Mouse (Mus musculus): ENCODE measurements around the gene Zbtb46. TPM values are rescaled to one million over a fixed set of nuclear protein-coding genes. Genes with fewer than 3 reads are reported as not detected.

Zbtb46 gene
- polyA plus RNA-seq, 1 experiment from 2014 or later = 7.4 TPM

GRCm38 (mm10) chr2:181461536-181462100 lies 2.4 kb upstream of the Zbtb46 start:
- DNase-seq (ENCODE audit: low spot score) (no peak), ATAC-seq (replicated peaks; ENCODE audit: insufficient number of reproducible peaks, low FRiP score, low TSS enrichment, low read depth) (no peak)
- Histone ChIP-seq H3K4me2 (ENCODE audit: low read depth, low read length) (no peak overlapping the region), H3K27ac (replicated peaks; ENCODE audit: low read depth, low read length) (no peak overlapping the region), H3K9ac (replicated peaks; ENCODE audit: low read length) (no peak overlapping the region), H3K4me1 (ENCODE audit: control insufficient read depth, insufficient read depth, low read length) (peaks cover 2% of the 10 kb centered on the region; the same call in 1 of the 2 replicates), H3K27me3 (ENCODE audit: control insufficient read depth, insufficient read depth, low read length) (no peaks in the 10 kb centered on the region; the same call in 1 of the 2 replicates), H3K4me3 (ENCODE audit: low read depth, low read length) (no peak overlapping the region), H3K9me3 (replicated peaks; ENCODE audit: control insufficient read depth, low read length) (no peaks in the 10 kb centered on the region), H3K36me3 (replicated peaks; ENCODE audit: control insufficient read depth, insufficient read depth, low read depth, low read length) (no peaks in the 10 kb centered on the region)
- WGBS = 96% methylated on average over 1 of the region's 1 CpGs

- peak overlapping the region; percentile 78 for H3K9ac ChIP-seq (replicated peaks; ENCODE audit: low read length)
- DNase-seq (ENCODE audit: low spot score) (peak; percentile 59), ATAC-seq (replicated peaks; ENCODE audit: insufficient number of reproducible peaks, low FRiP score, low TSS enrichment, low read depth) (peak; percentile 66)
- H3K36me3 ChIP-seq (replicated peaks; ENCODE audit: control insufficient read depth, insufficient read depth, low read depth, low read length) = no peaks in the 10 kb centered on the region
- H3K4me3 ChIP-seq (ENCODE audit: low read depth, low read length) = peak overlapping the region; percentile 91
- H3K27me3 ChIP-seq (ENCODE audit: control insufficient read depth, insufficient read depth, low read length) = no peaks in the 10 kb centered on the region; the same call in 1 of the 2 replicates
- peaks cover 2% of the 10 kb centered on the region; the same call in 1 of the 2 replicates for H3K4me1 ChIP-seq (ENCODE audit: control insufficient read depth, insufficient read depth, low read length)
- WGBS = under 1% methylated on average over 71 of the region's 71 CpGs
- no peaks in the 10 kb centered on the region for H3K9me3 ChIP-seq (replicated peaks; ENCODE audit: control insufficient read depth, low read length)
- H3K27ac ChIP-seq (replicated peaks; ENCODE audit: low read depth, low read length) = no peak overlapping the region
- H3K4me2 ChIP-seq (ENCODE audit: low read depth, low read length) = peak overlapping the region; percentile 99
These were observed 721 bp upstream of the Zbtb46 start for GRCm38 (mm10) chr2:181459673-181460621.

GRCm38 (mm10) chr2:181458411-181459152 lies 644 bp downstream of the Zbtb46 start:
- Histone ChIP-seq H3K4me2 (ENCODE audit: low read depth, low read length) (peak overlapping the region; percentile 99), H3K4me3 (ENCODE audit: low read depth, low read length) (peak overlapping the region; percentile 91), H3K36me3 (replicated peaks; ENCODE audit: control insufficient read depth, insufficient read depth, low read depth, low read length) (no peaks in the 10 kb centered on the region), H3K9ac (replicated peaks; ENCODE audit: low read length) (peak overlapping the region; percentile 78), H3K4me1 (ENCODE audit: control insufficient read depth, insufficient read depth, low read length) (peaks cover 2% of the 10 kb centered on the region; the same call in 1 of the 2 replicates), H3K27ac (replicated peaks; ENCODE audit: low read depth, low read length) (no peak overlapping the region; the same call in 1 of the 2 replicates), H3K27me3 (ENCODE audit: control insufficient read depth, insufficient read depth, low read length) (no peaks in the 10 kb centered on the region; the same call in 1 of the 2 replicates), H3K9me3 (replicated peaks; ENCODE audit: control insufficient read depth, low read length) (no peaks in the 10 kb centered on the region)
- under 1% methylated on average over 55 of the region's 72 CpGs for WGBS
- DNase-seq (ENCODE audit: low spot score) = peak; percentile 44
- peak; percentile 19; the same call in 1 of the 2 replicates for ATAC-seq (replicated peaks; ENCODE audit: insufficient number of reproducible peaks, low FRiP score, low TSS enrichment, low read depth)

- ATAC-seq (replicated peaks; ENCODE audit: insufficient number of reproducible peaks, low FRiP score, low TSS enrichment, low read depth) (no peak), DNase-seq (ENCODE audit: low spot score) (peak; percentile 46)
- 5% methylated on average over 15 of the region's 15 CpGs for WGBS
- Histone ChIP-seq H3K9ac (replicated peaks; ENCODE audit: low read length) (peak overlapping the region; percentile 78; the same call in 1 of the 2 replicates), H3K4me3 (ENCODE audit: low read depth, low read length) (peak overlapping the region; percentile 91), H3K36me3 (replicated peaks; ENCODE audit: control insufficient read depth, insufficient read depth, low read depth, low read length) (no peaks in the 10 kb centered on the region), H3K4me2 (ENCODE audit: low read depth, low read length) (peak overlapping the region; percentile 99), H3K27ac (replicated peaks; ENCODE audit: low read depth, low read length) (no peak overlapping the region), H3K4me1 (ENCODE audit: control insufficient read depth, insufficient read depth, low read length) (peaks cover 2% of the 10 kb centered on the region; the same call in 1 of the 2 replicates), H3K9me3 (replicated peaks; ENCODE audit: control insufficient read depth, low read length) (no peaks in the 10 kb centered on the region), H3K27me3 (ENCODE audit: control insufficient read depth, insufficient read depth, low read length) (no peaks in the 10 kb centered on the region; the same call in 1 of the 2 replicates)
These were observed 1.4 kb downstream of the Zbtb46 start for GRCm38 (mm10) chr2:181457831-181458230.

GRCm38 (mm10) chr2:181455899-181456298 lies 3.3 kb downstream of the Zbtb46 start:
- DNase-seq (ENCODE audit: low spot score) (no peak), ATAC-seq (replicated peaks; ENCODE audit: insufficient number of reproducible peaks, low FRiP score, low TSS enrichment, low read depth) (no peak)
- peaks cover 2% of the 10 kb centered on the region; the same call in 1 of the 2 replicates for H3K4me1 ChIP-seq (ENCODE audit: control insufficient read depth, insufficient read depth, low read length)
- H3K9me3 ChIP-seq (replicated peaks; ENCODE audit: control insufficient read depth, low read length) = no peaks in the 10 kb centered on the region
- no peaks in the 10 kb centered on the region for H3K36me3 ChIP-seq (replicated peaks; ENCODE audit: control insufficient read depth, insufficient read depth, low read depth, low read length)
- no peak overlapping the region for H3K9ac ChIP-seq (replicated peaks; ENCODE audit: low read length)
- H3K27me3 ChIP-seq (ENCODE audit: control insufficient read depth, insufficient read depth, low read length) = no peaks in the 10 kb centered on the region; the same call in 1 of the 2 replicates
- WGBS = 78% methylated on average over 2 of the region's 2 CpGs
- no peak overlapping the region for H3K4me3 ChIP-seq (ENCODE audit: low read depth, low read length)
- H3K4me2 ChIP-seq (ENCODE audit: low read depth, low read length) = no peak overlapping the region
- H3K27ac ChIP-seq (replicated peaks; ENCODE audit: low read depth, low read length) = no peak overlapping the region

- no peak for ATAC-seq (replicated peaks; ENCODE audit: insufficient number of reproducible peaks, low FRiP score, low TSS enrichment, low read depth)
- Histone ChIP-seq H3K9ac (replicated peaks; ENCODE audit: low read length) (no peak overlapping the region), H3K4me2 (ENCODE audit: low read depth, low read length) (no peak overlapping the region), H3K27ac (replicated peaks; ENCODE audit: low read depth, low read length) (no peak overlapping the region), H3K36me3 (replicated peaks; ENCODE audit: control insufficient read depth, insufficient read depth, low read depth, low read length) (no peaks in the 10 kb centered on the region), H3K27me3 (ENCODE audit: control insufficient read depth, insufficient read depth, low read length) (no peaks in the 10 kb centered on the region; the same call in 1 of the 2 replicates), H3K4me3 (ENCODE audit: low read depth, low read length) (no peak overlapping the region), H3K9me3 (replicated peaks; ENCODE audit: control insufficient read depth, low read length) (no peaks in the 10 kb centered on the region), H3K4me1 (ENCODE audit: control insufficient read depth, insufficient read depth, low read length) (no peaks in the 10 kb centered on the region)
- DNase-seq (ENCODE audit: low spot score) = peak; percentile 10
- WGBS = 32% methylated on average over 1 of the region's 1 CpGs
These were observed 6.0 kb downstream of the Zbtb46 start for GRCm38 (mm10) chr2:181453274-181453673.

GRCm38 (mm10) chr2:181452181-181452580 lies 7.0 kb downstream of the Zbtb46 start:
- H3K9me3 ChIP-seq (replicated peaks; ENCODE audit: control insufficient read depth, low read length) = no peaks in the 10 kb centered on the region
- H3K4me3 ChIP-seq (ENCODE audit: low read depth, low read length) = no peak overlapping the region
- DNase-seq (ENCODE audit: low spot score) (no peak), ATAC-seq (replicated peaks; ENCODE audit: insufficient number of reproducible peaks, low FRiP score, low TSS enrichment, low read depth) (no peak)
- no peaks in the 10 kb centered on the region for H3K4me1 ChIP-seq (ENCODE audit: control insufficient read depth, insufficient read depth, low read length)
- H3K36me3 ChIP-seq (replicated peaks; ENCODE audit: control insufficient read depth, insufficient read depth, low read depth, low read length) = no peaks in the 10 kb centered on the region
- H3K9ac ChIP-seq (replicated peaks; ENCODE audit: low read length) = no peak overlapping the region
- H3K27me3 ChIP-seq (ENCODE audit: control insufficient read depth, insufficient read depth, low read length) = no peaks in the 10 kb centered on the region
- no peak overlapping the region for H3K27ac ChIP-seq (replicated peaks; ENCODE audit: low read depth, low read length)
- WGBS = 74% methylated on average over 4 of the region's 4 CpGs
- H3K4me2 ChIP-seq (ENCODE audit: low read depth, low read length) = no peak overlapping the region

Measured in embryonic facial prominence, embryonic 11.5 days (tissue).